Mouse (Mus musculus) limb, embryonic 11.5 days (tissue): Measurements from ENCODE around the gene Etfdh. TPM values are rescaled to one million over a fixed set of nuclear protein-coding genes. Genes with fewer than 3 reads are reported as not detected.

Source experiments
- ATAC-seq: fragments of 200-750 bp; cut with Nextera tagmentation; 2 replicates; pipeline ENCODE4 v1.8.0; 2017; ENCODE audit warnings: low read depth; ENCODE audit not compliant: insufficient number of reproducible peaks, low FRiP score, low TSS enrichment
- DNase-seq: peaks from one replicate; pipeline ENCODE4 v3.0.0-alpha.2; 2015; ENCODE audit warnings: low spot score
- H3K27ac ChIP-seq: fragments of 300-500 bp; sonication (generic); replicated peaks from 2 replicates; pipeline ENCODE4 v1.5.1; 2014; ENCODE audit warnings: low read depth, mild to moderate bottlenecking, low read length
- H3K27me3 ChIP-seq: fragments of 300-500 bp; sonication (generic); 2 replicates; pipeline ENCODE4 v1.6.1; 2014; ENCODE audit warnings: mild to moderate bottlenecking, low read length, mixed read lengths; ENCODE audit not compliant: control insufficient read depth, insufficient read depth
- H3K36me3 ChIP-seq: fragments of 300-500 bp; sonication (generic); 2 replicates; pipeline ENCODE4 v1.6.1; 2014; ENCODE audit warnings: mild to moderate bottlenecking, low read length, moderate library complexity, mixed read lengths; ENCODE audit not compliant: control insufficient read depth, insufficient read depth
- H3K4me1 ChIP-seq: fragments of 300-500 bp; sonication (generic); 2 replicates; pipeline ENCODE4 v1.6.1; 2014; ENCODE audit warnings: low read length, mixed read lengths; ENCODE audit not compliant: control insufficient read depth, insufficient read depth
- H3K4me2 ChIP-seq: fragments of 300-500 bp; sonication (generic); 2 replicates; pipeline ENCODE4 v1.6.1; 2014; ENCODE audit warnings: low read depth, mild to moderate bottlenecking, moderate library complexity; ENCODE audit not compliant: severe bottlenecking
- H3K4me3 ChIP-seq: fragments of 300-500 bp; sonication (generic); 2 replicates; pipeline ENCODE4 v1.5.1; 2014; ENCODE audit warnings: low read depth, low read length
- H3K9ac ChIP-seq: fragments of 300-500 bp; sonication (generic); 2 replicates; pipeline ENCODE4 v1.6.1; 2014; ENCODE audit warnings: mild to moderate bottlenecking, low read length
- H3K9me3 ChIP-seq: fragments of 300-500 bp; sonication (generic); 2 replicates; pipeline ENCODE4 v1.6.1; 2016; ENCODE audit warnings: low read length; ENCODE audit not compliant: control insufficient read depth
- WGBS: fragments of 180-500 bp; shearing (Covaris S2); extraction: QIAGEN DNeasy Blood & Tissue Kit; methylation state at CpG from one replicate; pipeline ENCODE4 v1.1.7; 2014; 5-methylcytosine and 5-hydroxymethylcytosine counted together
- polyA plus RNA-seq: library from polyadenylated mRNA; unstranded; fragments of >200 nt; fragmentation: Nextera tagmentation; extraction: Ambion mirVana; gene quantifications from 2 replicates; pipeline ENCODE4 v1.2.1, GENCODE M21; 2014

Gene Etfdh
- polyA plus RNA-seq, 1 experiment from 2014 or later = 46.6 TPM

GRCm38 (mm10) chr3:79564875-79565606, 64.3 kb downstream of the Etfdh start:
- no peak overlapping the region for H3K4me3 ChIP-seq
- H3K27ac ChIP-seq = no peak overlapping the region
- peaks cover 6% of the 10 kb centered on the region for H3K4me1 ChIP-seq
- no peak overlapping the region for H3K4me2 ChIP-seq
- H3K9ac ChIP-seq = no peak overlapping the region
- 86% methylated on average over 10 of the region's 10 CpGs for WGBS
- no peaks in the 10 kb centered on the region for H3K27me3 ChIP-seq
- DNase-seq (no peak), ATAC-seq (no peak)
- H3K36me3 ChIP-seq = no peaks in the 10 kb centered on the region
- H3K9me3 ChIP-seq = no peaks in the 10 kb centered on the region

GRCm38 (mm10) chr3:79563511-79563910, 65.8 kb downstream of the Etfdh start:
- 64% methylated on average over 2 of the region's 2 CpGs for WGBS
- H3K27me3 ChIP-seq = no peaks in the 10 kb centered on the region
- ATAC-seq (no peak), DNase-seq (no peak)
- no peaks in the 10 kb centered on the region for H3K9me3 ChIP-seq
- no peak overlapping the region for H3K4me3 ChIP-seq
- no peak overlapping the region for H3K9ac ChIP-seq
- peaks cover 6% of the 10 kb centered on the region for H3K4me1 ChIP-seq
- no peaks in the 10 kb centered on the region for H3K36me3 ChIP-seq
- H3K4me2 ChIP-seq = no peak overlapping the region
- no peak overlapping the region for H3K27ac ChIP-seq

GRCm38 (mm10) chr3:79561784-79562715, 67.2 kb downstream of the Etfdh start:
- WGBS = 94% methylated on average over 10 of the region's 10 CpGs
- no peak overlapping the region for H3K4me3 ChIP-seq
- no peaks in the 10 kb centered on the region for H3K36me3 ChIP-seq
- H3K27me3 ChIP-seq = no peaks in the 10 kb centered on the region
- no peak overlapping the region for H3K4me2 ChIP-seq
- no peaks in the 10 kb centered on the region for H3K9me3 ChIP-seq
- H3K9ac ChIP-seq = no peak overlapping the region
- ATAC-seq = no peak
- no peak for DNase-seq
- H3K27ac ChIP-seq = no peak overlapping the region
- H3K4me1 ChIP-seq = peaks cover 5% of the 10 kb centered on the region

- WGBS = 96% methylated on average over 6 of the region's 6 CpGs
- no peaks in the 10 kb centered on the region for H3K36me3 ChIP-seq
- no peak for ATAC-seq
- DNase-seq = no peak
- H3K9ac ChIP-seq = no peak overlapping the region
- no peak overlapping the region for H3K4me3 ChIP-seq
- H3K27ac ChIP-seq = no peak overlapping the region
- H3K4me2 ChIP-seq = no peak overlapping the region
- H3K4me1 ChIP-seq = no peaks in the 10 kb centered on the region
- H3K9me3 ChIP-seq = no peaks in the 10 kb centered on the region
- H3K27me3 ChIP-seq = no peaks in the 10 kb centered on the region
Observed at GRCm38 (mm10) chr3:79560555-79560954, 68.7 kb downstream of the Etfdh start.

- no peak overlapping the region for H3K4me3 ChIP-seq
- H3K27ac ChIP-seq = no peak overlapping the region
- H3K36me3 ChIP-seq = no peaks in the 10 kb centered on the region
- no peaks in the 10 kb centered on the region for H3K9me3 ChIP-seq
- WGBS = 78% methylated on average over 5 of the region's 5 CpGs
- no peaks in the 10 kb centered on the region for H3K27me3 ChIP-seq
- DNase-seq (no peak), ATAC-seq (no peak)
- H3K4me1 ChIP-seq = no peaks in the 10 kb centered on the region
- H3K9ac ChIP-seq = no peak overlapping the region
- H3K4me2 ChIP-seq = no peak overlapping the region
Observed at GRCm38 (mm10) chr3:79559773-79560045, 69.6 kb downstream of the Etfdh start.

- 91% methylated on average over 9 of the region's 9 CpGs for WGBS
- Histone ChIP-seq H3K4me1 (no peaks in the 10 kb centered on the region), H3K9ac (no peak overlapping the region), H3K27me3 (no peaks in the 10 kb centered on the region), H3K4me2 (no peak overlapping the region), H3K9me3 (no peaks in the 10 kb centered on the region), H3K36me3 (no peaks in the 10 kb centered on the region), H3K4me3 (no peak overlapping the region), H3K27ac (no peak overlapping the region)
- ATAC-seq (no peak), DNase-seq (no peak)
Observed at GRCm38 (mm10) chr3:79559021-79559772, 70.1 kb downstream of the Etfdh start.

- H3K36me3 ChIP-seq = no peaks in the 10 kb centered on the region
- no peak overlapping the region for H3K4me3 ChIP-seq
- H3K9me3 ChIP-seq = no peaks in the 10 kb centered on the region
- H3K27ac ChIP-seq = no peak overlapping the region
- no peaks in the 10 kb centered on the region for H3K27me3 ChIP-seq
- 93% methylated on average over 6 of the region's 6 CpGs for WGBS
- DNase-seq (no peak), ATAC-seq (no peak)
- H3K4me1 ChIP-seq = no peaks in the 10 kb centered on the region
- H3K9ac ChIP-seq = no peak overlapping the region
- no peak overlapping the region for H3K4me2 ChIP-seq
Observed at GRCm38 (mm10) chr3:79555061-79555460, 74.2 kb downstream of the Etfdh start.
